Comparison of ENCODE assay signal across 19 mouse cellular contexts in genomic region chr6:118367502-118367901, GRCm38 (mm10). TPM values are rescaled to one million over a fixed set of nuclear protein-coding genes. Genes with fewer than 3 reads are reported as not detected.
DNase-seq lines count a peak whose midpoint lies in the region; ATAC-seq lines count a peak whose summit lies in the region.
"Had no signal": no experiment of that assay in that cellular context is flagged by ENCODE, and none has a peak within 500 bp of the region (broad histone marks: within the 10 kb centered on the region; RNA-seq: fewer than 3 reads in every experiment).

No protein-coding gene starts in this region.

- no peak overlapping the region for H3K27ac ChIP-seq in forebrain, embryonic 11.5 days (ENCODE audit: low read depth, low read length)
- H3K27ac ChIP-seq: limb, embryonic 13.5 days; liver, embryonic 14.5 days; lung, embryonic 15.5 days; macrophage; midbrain, embryonic 10.5 days had no signal

- H3K4me2 ChIP-seq in forebrain, embryonic 11.5 days (ENCODE audit: low read depth, low read length, severe bottlenecking): no peak overlapping the region
- H3K4me2 ChIP-seq: limb, embryonic 13.5 days; lung, embryonic 15.5 days had no signal

- 87% methylated on average over 7 of the region's 7 CpGs for WGBS in forebrain, embryonic 11.5 days

- DNase-seq in testis, postnatal 10 days (ENCODE audit: low spot score): peak; percentile 7
- DNase-seq in testis, postnatal 14 days (ENCODE audit: low spot score): no peak
- peak; percentile 62 for DNase-seq in adrenal gland, adult 8-10 months
- peak; percentile 13 for DNase-seq in fibroblast of lung, adult 2 months (ENCODE audit: low read depth)
- DNase-seq in retina, postnatal 1 day: no peak
- DNase-seq in forebrain, embryonic 11.5 days (ENCODE audit: low spot score): no peak
- no peak for DNase-seq in lung, postnatal 14 days
- DNase-seq: cerebellum, adult 9-10 months; forebrain, postnatal 0 days; heart, adult 18-20 months; kidney, adult 11 months; thymus, adult 2 months had no signal

- H3K27me3 ChIP-seq in forebrain, embryonic 11.5 days (ENCODE audit: control insufficient read depth, insufficient read depth, low read length): no peaks in the 10 kb centered on the region
- H3K27me3 ChIP-seq: limb, embryonic 13.5 days; lung, embryonic 15.5 days had no signal

- no peaks in the 10 kb centered on the region for H3K4me1 ChIP-seq in forebrain, embryonic 11.5 days (replicated peaks; ENCODE audit: control insufficient read depth, insufficient read depth, low read length)
- H3K4me1 ChIP-seq: limb, embryonic 13.5 days; lung, embryonic 15.5 days; midbrain, embryonic 10.5 days had no signal

- no peaks in the 10 kb centered on the region for H3K9me3 ChIP-seq in forebrain, embryonic 11.5 days (ENCODE audit: control insufficient read depth, low read length)
- H3K9me3 ChIP-seq: limb, embryonic 13.5 days; lung, embryonic 15.5 days; midbrain, embryonic 10.5 days had no signal

- H3K9ac ChIP-seq in forebrain, embryonic 11.5 days (ENCODE audit: low read length): no peak overlapping the region
- H3K9ac ChIP-seq: forebrain, postnatal 0 days; limb, embryonic 13.5 days; liver, embryonic 14.5 days; lung, embryonic 15.5 days had no signal

- no peak for ATAC-seq in forebrain, embryonic 11.5 days (replicated peaks; ENCODE audit: low FRiP score)
- ATAC-seq: forebrain, postnatal 0 days; hindbrain, embryonic 16.5 days had no signal

- H3K4me3 ChIP-seq in forebrain, embryonic 11.5 days (ENCODE audit: low read depth, low read length): no peak overlapping the region
- H3K4me3 ChIP-seq: erythroblast, embryonic 14.5 days; limb, embryonic 13.5 days; lung, embryonic 15.5 days; midbrain, embryonic 10.5 days had no signal

- no peaks in the 10 kb centered on the region for H3K36me3 ChIP-seq in forebrain, embryonic 11.5 days (ENCODE audit: control insufficient read depth, insufficient read depth, low read length)
- H3K36me3 ChIP-seq: limb, embryonic 13.5 days; lung, embryonic 15.5 days; midbrain, embryonic 10.5 days had no signal

RNA-seq across cellular contexts. Expression of gene Bms1, which starts 51.8 kb away (rescaled TPM):
- 10 to 100 TPM; 23.4 to 33.2 (median 27.0) TPM for total RNA-seq in adrenal gland, adult 8-10 months (2022)
- polyA plus RNA-seq in forebrain, embryonic 11.5 days (2014; fragmentation: Nextera tagmentation; extraction: Ambion mirVana): 44.3 and 49.2 TPM in 2 replicates

Comparison
In these comparisons a context has a peak if more than half of its experiments do, and no peak if none do; other contexts are left out.
1. DNase-seq: peak in testis, postnatal 10 days (single experiment), adrenal gland, adult 8-10 months (single experiment) and fibroblast of lung, adult 2 months (single experiment); none in testis, postnatal 14 days (single experiment), retina, postnatal 1 day (single experiment), forebrain, embryonic 11.5 days (single experiment) and lung, postnatal 14 days (single experiment).